Mouse (Mus musculus): Measurements from ENCODE around the gene Tmem120b. TPM values are rescaled to one million over a fixed set of nuclear protein-coding genes. Genes with fewer than 3 reads are reported as not detected.

The Tmem120b gene
- total and polyA plus RNA-seq, 3 experiments = 5.6 to 6.8 TPM; not detected in 1

GRCm38 (mm10) chr5:123110296-123110721 lies 42.1 kb downstream of the Tmem120b start:
- Histone ChIP-seq H3K9ac (ENCODE audit: control insufficient read depth, low read depth, low read length, poor library complexity, severe bottlenecking) (no peak overlapping the region), H3K27ac (ENCODE audit: control insufficient read depth, low read depth, low read length) (no peak overlapping the region), H3K36me3 (ENCODE audit: control insufficient read depth in 1 of 2, insufficient read depth in 2 of 2, low read length in 2 of 2) (no peaks in the 10 kb centered on the region), H3K4me3 (ENCODE audit: control insufficient read depth in 1 of 2, insufficient read depth in 1 of 2, low read depth in 2 of 2, low read length in 2 of 2) (no peak overlapping the region), H3K27me3 (ENCODE audit: control insufficient read depth in 1 of 2, insufficient read depth in 2 of 2, low read length in 2 of 2) (no peaks in the 10 kb centered on the region), H3K9me3 (replicated peaks; ENCODE audit: insufficient read depth, low read length) (no peaks in the 10 kb centered on the region), H3K4me1 (ENCODE audit: control insufficient read depth in 1 of 2, insufficient read depth in 2 of 2, low read length in 2 of 2) (no peaks in the 10 kb centered on the region), H3K79me2 (ENCODE audit: control insufficient read depth, insufficient read depth, low read length, poor library complexity) (no peaks in the 10 kb centered on the region)
- DNase-seq (ENCODE audit: low read depth, low spot score) = no peak
- TF ChIP-seq MEF2A (IDR thresholded peaks at IDR 0.05; ENCODE audit: extremely low read depth, insufficient replicate concordance, low read depth, low read length, poor library complexity, severe bottlenecking) (no peak), ZKSCAN1 (IDR thresholded peaks at IDR 0.05; ENCODE audit: low read depth, low read length) (no peak), SIN3A (IDR thresholded peaks at IDR 0.05; ENCODE audit: low read length) (no peak), USF2 (IDR thresholded peaks at IDR 0.05; ENCODE audit: borderline replicate concordance in 1 of 2, insufficient read depth in 1 of 2, low read depth in 1 of 2, low read length in 2 of 2) (no peak), TCF12 (IDR thresholded peaks at IDR 0.05; ENCODE audit: low read depth, low read length) (no peak), TBP (IDR thresholded peaks at IDR 0.05; ENCODE audit: low read depth, low read length) (no peak)

- DNase-seq (ENCODE audit: low read depth, low spot score) = no peak
- no peak for TF ChIP-seq ZKSCAN1 (IDR thresholded peaks at IDR 0.05; ENCODE audit: low read depth, low read length)
- TF ChIP-seq TBP (IDR thresholded peaks at IDR 0.05; ENCODE audit: low read depth, low read length) = no peak
- no peak for TF ChIP-seq MAFK (IDR thresholded peaks at IDR 0.05; ENCODE audit: borderline replicate concordance, low read depth, low read length)
- no peak for TF ChIP-seq POLR2AphosphoS2 (IDR thresholded peaks at IDR 0.05; ENCODE audit: low read length)
- no peak for TF ChIP-seq ELF1 (IDR thresholded peaks at IDR 0.05; ENCODE audit: low read depth, low read length)
- no peak for TF ChIP-seq TAL1 (IDR thresholded peaks at IDR 0.05; ENCODE audit: low read length)
- no peak for TF ChIP-seq NELFE (IDR thresholded peaks at IDR 0.05; ENCODE audit: low read depth, low read length)
- TF ChIP-seq MAZ (IDR thresholded peaks at IDR 0.05; ENCODE audit: low read depth, low read length) = no peak
- TF ChIP-seq SIN3A (IDR thresholded peaks at IDR 0.05; ENCODE audit: low read length) = no peak
- no peak for TF ChIP-seq GATA1 (IDR thresholded peaks at IDR 0.05; ENCODE audit: low read depth, low read length)
- TF ChIP-seq MYB (IDR thresholded peaks at IDR 0.05; ENCODE audit: low read depth, low read length) = no peak
- TF ChIP-seq CHD2 (IDR thresholded peaks at IDR 0.05; ENCODE audit: low read length) = no peak
- TF ChIP-seq SMC3 (IDR thresholded peaks at IDR 0.05; ENCODE audit: low read depth, low read length) = no peak
- no peak for TF ChIP-seq RCOR1 (IDR thresholded peaks at IDR 0.05; ENCODE audit: low read depth, low read length)
- no peak for TF ChIP-seq E2F4 (IDR thresholded peaks at IDR 0.05; ENCODE audit: borderline replicate concordance, low read depth, low read length)
- TF ChIP-seq USF2 (IDR thresholded peaks at IDR 0.05; ENCODE audit: borderline replicate concordance in 1 of 2, insufficient read depth in 1 of 2, low read depth in 1 of 2, low read length in 2 of 2) = no peak
- no peak for TF ChIP-seq MYC (IDR thresholded peaks at IDR 0.05; ENCODE audit: low read depth, low read length)
- no peaks in the 10 kb centered on the region for H3K36me3 ChIP-seq (ENCODE audit: control insufficient read depth in 1 of 2, insufficient read depth in 2 of 2, low read length in 2 of 2)
- no peaks in the 10 kb centered on the region for H3K27me3 ChIP-seq (ENCODE audit: control insufficient read depth in 1 of 2, insufficient read depth in 2 of 2, low read length in 2 of 2)
- H3K4me1 ChIP-seq (ENCODE audit: control insufficient read depth in 1 of 2, insufficient read depth in 2 of 2, low read length in 2 of 2) = no peaks in the 10 kb centered on the region
- no peaks in the 10 kb centered on the region for H3K79me2 ChIP-seq (ENCODE audit: control insufficient read depth, insufficient read depth, low read length, poor library complexity)
- no peaks in the 10 kb centered on the region for H3K9me3 ChIP-seq (replicated peaks; ENCODE audit: insufficient read depth, low read length)
- no peak overlapping the region for H3K9ac ChIP-seq (ENCODE audit: control insufficient read depth, low read depth, low read length, poor library complexity, severe bottlenecking)
- no peak overlapping the region for H3K4me3 ChIP-seq (ENCODE audit: control insufficient read depth in 1 of 2, insufficient read depth in 1 of 2, low read depth in 2 of 2, low read length in 2 of 2)
- no peak overlapping the region for H3K27ac ChIP-seq (ENCODE audit: control insufficient read depth, low read depth, low read length)
These were observed 45.9 kb downstream of the Tmem120b start for GRCm38 (mm10) chr5:123114109-123114508.
